19 mouse cellular contexts compared by ENCODE assay signal in the genomic region with DNA sequence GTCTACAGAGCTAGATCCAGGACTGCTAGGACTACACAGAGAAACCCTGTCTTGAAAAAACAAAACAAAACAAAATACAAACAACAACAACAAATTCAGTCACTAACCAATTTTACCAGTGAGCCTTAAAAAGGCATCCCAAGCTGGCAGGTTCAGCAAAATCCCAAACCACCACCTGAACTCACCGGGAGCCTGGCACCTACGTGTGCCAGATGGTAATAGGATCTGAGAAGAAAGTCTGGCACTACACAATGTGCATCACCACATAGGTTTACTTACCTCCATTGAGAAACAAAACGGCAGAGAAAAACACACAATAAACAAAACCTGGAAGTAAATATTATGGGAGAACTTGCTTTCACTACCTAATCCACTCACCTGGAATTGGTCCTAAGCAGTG.
DNase-seq lines count a peak whose midpoint lies in the region; ATAC-seq lines count a peak whose summit lies in the region.
"Had no signal": no experiment of that assay in that cellular context is flagged by ENCODE, and none has a peak within 500 bp of the region (broad histone marks: within the 10 kb centered on the region; RNA-seq: fewer than 3 reads in every experiment).

No protein-coding gene starts in this region.

- WGBS in heart, embryonic 11.5 days (ENCODE audit: insufficient replicate concordance), result 83% methylated on average over 3 of the region's 3 CpGs

- no peak overlapping the region for H3K27ac ChIP-seq in heart, embryonic 11.5 days (ENCODE audit: low read depth, low read length)
- H3K27ac ChIP-seq: embryonic facial prominence, embryonic 13.5 days; forebrain, embryonic 12.5 days; heart, adult 2 months had no signal

- H3K36me3 ChIP-seq in heart, embryonic 11.5 days (ENCODE audit: control insufficient read depth, insufficient read depth, low read length), result no peaks in the 10 kb centered on the region
- H3K36me3 ChIP-seq: embryonic facial prominence, embryonic 13.5 days; forebrain, embryonic 12.5 days; heart, embryonic 12.5 days had no signal

- H3K27me3 ChIP-seq in heart, embryonic 11.5 days (ENCODE audit: control insufficient read depth, insufficient read depth, low read length), result no peaks in the 10 kb centered on the region
- H3K27me3 ChIP-seq: embryonic facial prominence, embryonic 13.5 days; forebrain, embryonic 12.5 days; heart, embryonic 12.5 days had no signal

- no peak overlapping the region for H3K4me2 ChIP-seq in heart, embryonic 11.5 days
- H3K4me2 ChIP-seq: embryonic facial prominence, embryonic 13.5 days; forebrain, embryonic 12.5 days; heart, embryonic 12.5 days had no signal

- H3K9ac ChIP-seq in heart, embryonic 11.5 days (ENCODE audit: low read depth, low read length), result no peak overlapping the region
- H3K9ac ChIP-seq: embryonic facial prominence, embryonic 13.5 days; forebrain, embryonic 12.5 days; heart, embryonic 12.5 days had no signal

- no peak for ATAC-seq in heart, embryonic 11.5 days (replicated peaks; ENCODE audit: insufficient number of reproducible peaks, low FRiP score, low TSS enrichment)
- ATAC-seq: forebrain, embryonic 16.5 days; hindbrain, embryonic 16.5 days; inflammation-experienced regulatory T-cells, adult 6 months; intestine, postnatal 0 days had no signal

- no peak overlapping the region for H3K4me3 ChIP-seq in heart, embryonic 11.5 days (ENCODE audit: low read depth, low read length)
- H3K4me3 ChIP-seq: embryonic facial prominence, embryonic 13.5 days; forebrain, embryonic 12.5 days; heart, adult 2 months; heart, embryonic 12.5 days had no signal

- peak; percentile 85 for DNase-seq in cerebellum, adult 11-12 months
- peak; percentile 73 for DNase-seq in cerebellum, adult 8-10 months
- DNase-seq in cerebellum, postnatal 14 days, result peak; percentile 50 to 76
- DNase-seq in frontal cortex, postnatal 36 days (ENCODE audit: low spot score in 2 of 2), result no peak
- DNase-seq in lung, postnatal 4 days, result no peak
- DNase-seq: adrenal gland, adult 2 months; adrenal gland, postnatal 36 days; gastrocnemius, postnatal 14 days; heart, adult 2 months; heart, postnatal 36 days; kidney, adult 8-10 months had no signal

- no peaks in the 10 kb centered on the region for H3K9me3 ChIP-seq in heart, embryonic 11.5 days (replicated peaks; ENCODE audit: control insufficient read depth, low read length)
- H3K9me3 ChIP-seq: embryonic facial prominence, embryonic 13.5 days; forebrain, embryonic 12.5 days; heart, embryonic 12.5 days had no signal

- H3K4me1 ChIP-seq in heart, embryonic 11.5 days (ENCODE audit: control insufficient read depth, insufficient read depth, low read length), result no peaks in the 10 kb centered on the region
- H3K4me1 ChIP-seq: embryonic facial prominence, embryonic 13.5 days; forebrain, embryonic 12.5 days; heart, embryonic 12.5 days had no signal

Comparison
In these comparisons a context has a peak if more than half of its experiments do, and no peak if none do; other contexts are left out.
1. DNase-seq: peak in cerebellum, adult 11-12 months (single experiment), cerebellum, adult 8-10 months (single experiment) and cerebellum, postnatal 14 days (2 of 2); none in frontal cortex, postnatal 36 days (0 of 2) and lung, postnatal 4 days (0 of 2).